Mouse (Mus musculus) adrenal gland, postnatal 10 days (tissue): ENCODE data around the gene Lrfn5. TPM values are rescaled to one million over a fixed set of nuclear protein-coding genes. Genes with fewer than 3 reads are reported as not detected.

Source experiments
- DNase-seq: peaks from one replicate; pipeline ENCODE4 v3.0.0; 2021; ENCODE audit warnings: mixed read lengths
- long read RNA-seq, 2 experiments: library from polyadenylated mRNA; stranded (forward); transcript quantifications; one replicate each; pipeline ENCODE4 v2.0.0; 2021
- total RNA-seq, 2 experiments: library from RNA; stranded (reverse); gene quantifications; 2 replicates each; pipeline ENCODE4 v1.2.3; 2021

Lrfn5 gene
- total RNA-seq, result under 1 TPM; 0.21 to 0.33 TPM
- long read RNA-seq, experiment 1, result 0 reads
- long read RNA-seq, experiment 2, result 0 reads

DNA sequence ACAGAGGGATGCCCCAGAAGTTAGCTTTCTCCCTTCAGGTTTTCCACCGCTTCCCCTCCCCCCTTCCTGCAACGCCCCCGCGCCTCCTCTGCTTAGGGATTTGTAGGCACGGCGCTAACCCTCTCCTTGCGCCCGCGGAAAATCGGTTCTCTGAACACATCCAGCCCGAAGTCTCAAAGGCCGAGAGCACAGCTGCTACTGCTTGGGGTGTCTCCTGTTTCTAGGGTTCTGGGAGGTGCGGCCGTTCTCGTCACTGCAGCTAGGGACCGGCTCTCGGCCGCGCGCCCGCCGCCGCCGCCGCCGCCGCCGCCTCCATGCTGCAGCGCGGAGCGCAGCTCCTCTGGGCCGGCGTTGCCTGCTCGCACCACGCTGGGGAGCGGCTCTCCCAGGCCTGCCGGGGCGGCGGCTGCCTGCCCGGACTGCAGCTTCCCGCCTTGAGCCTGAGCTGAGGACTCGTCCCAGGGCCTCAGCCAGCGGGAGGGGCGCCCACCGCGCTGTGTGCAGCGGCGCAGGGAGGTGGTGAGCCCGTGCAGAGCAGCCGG lies at the start of gene Lrfn5:
Lrfn5 (plus strand) TSS at position 322 of the 542 bp plus-strand sequence.
- peak; percentile 61 for DNase-seq

DNA sequence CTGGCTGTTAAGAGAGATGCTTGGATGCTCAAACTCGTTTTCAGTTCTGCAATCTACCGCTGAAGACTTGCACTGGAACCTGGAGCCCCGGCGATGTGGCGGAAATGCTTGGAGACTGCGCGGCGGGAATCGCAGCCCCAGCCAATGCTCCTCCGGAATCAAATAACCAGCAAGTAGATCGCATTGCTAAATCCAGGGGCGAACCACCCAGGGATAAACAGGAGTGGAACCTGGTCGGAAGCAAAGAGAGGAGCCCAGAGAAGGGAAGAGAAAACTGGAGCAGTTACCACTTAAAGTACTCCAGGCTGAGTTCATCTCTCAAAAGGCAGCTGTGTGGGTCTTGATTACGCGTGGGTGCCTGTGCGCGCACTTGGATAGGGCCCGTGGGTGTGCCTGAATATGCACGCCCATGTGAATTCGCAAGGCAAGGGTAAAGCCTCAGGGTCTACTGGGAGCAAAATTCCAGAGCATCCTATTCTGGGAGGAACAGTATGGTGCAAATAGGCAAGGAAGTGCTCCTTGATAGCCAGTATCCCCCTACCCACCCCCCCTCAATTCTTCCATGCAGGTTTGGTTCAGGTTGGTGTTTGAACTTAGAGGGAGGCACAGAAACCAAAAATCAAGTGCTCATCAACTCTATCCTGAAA lies 1.3 kb upstream of the Lrfn5 start:
- DNase-seq, result no peak

DNA sequence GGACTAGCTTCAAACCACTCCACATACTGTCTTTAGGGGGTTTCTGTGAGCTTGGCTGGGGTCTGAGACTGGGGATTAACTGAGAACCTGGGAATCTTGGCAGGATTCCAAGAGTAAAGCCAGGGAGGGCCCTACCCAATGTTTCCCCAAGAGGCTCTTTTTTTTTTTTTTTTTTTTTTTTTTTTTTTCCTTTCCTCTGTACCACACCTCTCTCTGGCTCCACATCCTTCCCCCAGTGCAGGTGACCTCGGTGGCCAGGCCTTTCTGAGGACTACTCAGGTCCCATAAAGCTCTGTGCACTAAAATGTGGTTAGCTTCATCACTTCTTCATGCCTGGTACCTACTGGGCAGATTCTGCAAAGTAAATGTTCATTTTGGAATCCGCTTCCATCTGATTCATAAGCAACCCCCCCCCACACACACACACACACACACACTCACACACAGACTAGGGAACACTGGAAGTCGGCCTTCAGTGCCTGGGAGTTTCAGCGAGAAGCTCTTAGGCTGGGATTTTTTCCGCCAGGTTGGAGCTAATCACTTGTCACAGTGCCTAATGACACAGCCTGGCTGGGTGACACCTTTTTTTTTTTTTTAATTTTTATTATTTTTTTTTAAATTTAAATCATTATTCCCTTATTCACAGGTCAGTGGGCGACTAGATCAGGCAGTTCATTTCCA lies 662 bp upstream of the Lrfn5 start:
- no peak for DNase-seq

DNA sequence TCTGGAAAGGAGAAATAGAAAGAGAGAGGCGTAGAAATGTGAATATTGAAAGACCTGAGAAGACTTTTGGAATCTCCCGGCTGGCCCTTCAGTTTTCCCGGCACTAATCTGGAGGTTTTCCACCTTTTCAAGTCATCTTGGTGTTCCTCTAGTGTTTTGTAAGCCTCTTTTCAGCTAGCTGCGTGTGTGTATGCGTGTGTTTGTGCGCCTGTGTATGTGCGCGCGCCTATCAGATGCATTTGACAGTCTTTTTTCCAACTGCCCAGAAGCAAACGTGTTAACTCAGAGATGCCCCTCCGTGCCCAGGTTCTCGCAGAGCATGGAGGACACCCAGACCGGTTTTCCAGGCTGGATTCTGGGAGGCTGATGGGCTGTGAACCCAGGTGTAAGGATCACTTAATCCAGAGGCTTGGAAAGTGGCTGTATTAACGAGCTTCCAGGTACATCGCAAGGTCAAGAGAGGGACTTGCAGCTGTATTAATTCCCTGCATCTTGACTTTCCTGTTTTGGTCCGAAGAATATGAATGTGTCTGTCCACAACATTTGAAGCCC lies 757 bp downstream of the Lrfn5 start:
- DNase-seq, result no peak

DNA sequence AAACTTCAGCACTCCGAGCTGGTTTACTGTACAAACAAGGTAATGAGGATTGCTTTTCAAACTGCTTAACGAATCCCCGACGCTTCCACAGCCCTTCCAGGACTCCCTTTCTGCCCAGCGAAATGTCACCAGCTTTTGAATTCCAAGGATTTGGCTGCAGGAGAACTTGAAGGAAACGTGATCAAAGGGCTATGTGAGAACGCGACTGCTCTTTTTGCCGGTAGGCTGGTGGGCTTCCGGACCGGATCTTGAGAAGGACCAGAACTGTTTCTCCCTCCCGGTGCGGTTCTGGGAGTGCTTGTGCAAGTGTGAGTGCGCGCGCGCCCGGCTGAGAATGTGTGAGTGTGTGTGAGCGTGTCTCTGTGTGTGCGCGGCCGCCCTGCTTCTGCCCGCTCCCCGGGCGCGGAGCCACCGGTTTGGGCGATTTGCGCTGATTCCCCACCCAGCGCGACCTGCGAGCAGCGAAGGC lies 1.3 kb downstream of the Lrfn5 start:
- DNase-seq, result peak; percentile 4

DNA sequence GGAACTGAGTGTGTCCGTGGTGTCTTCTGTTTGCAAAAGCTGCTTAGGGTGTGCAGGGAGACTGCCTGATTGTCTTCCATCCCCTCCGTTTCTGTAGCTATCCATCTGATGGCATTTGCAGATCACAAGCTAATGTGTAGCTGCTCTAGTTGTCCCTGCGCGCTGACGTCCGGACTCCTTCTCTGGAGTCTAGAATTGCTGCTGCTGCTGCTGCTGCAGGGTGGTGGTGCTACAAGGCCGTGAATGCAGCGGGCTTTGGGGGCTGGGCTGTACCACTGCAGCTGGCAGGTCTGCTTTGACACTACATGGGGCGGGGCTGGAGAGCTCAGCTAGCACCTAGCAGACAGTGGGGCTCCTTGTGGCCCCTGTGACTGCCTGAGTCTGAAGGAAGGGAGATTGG lies 3.2 kb downstream of the Lrfn5 start:
- no peak for DNase-seq

DNA sequence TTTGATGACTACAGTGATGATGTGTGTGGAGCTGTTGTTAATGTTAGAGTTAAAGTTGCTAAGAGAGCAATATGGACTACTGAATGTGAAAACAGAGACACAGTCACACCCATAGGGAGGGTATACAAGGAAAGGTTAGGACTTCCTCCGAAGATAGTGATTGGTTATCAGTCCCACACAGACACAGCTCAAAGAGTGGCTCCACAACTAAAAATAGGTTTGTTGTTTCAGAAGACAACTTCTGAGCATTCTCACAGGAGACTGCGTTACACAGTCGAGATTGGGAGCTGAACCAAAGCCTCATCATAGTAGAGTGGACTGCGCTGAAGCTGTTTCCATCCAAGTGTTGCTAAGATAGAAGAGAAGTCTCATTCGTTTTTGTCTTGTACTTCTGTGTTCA lies 57.0 kb downstream of the Lrfn5 start:
- no peak for DNase-seq

DNA sequence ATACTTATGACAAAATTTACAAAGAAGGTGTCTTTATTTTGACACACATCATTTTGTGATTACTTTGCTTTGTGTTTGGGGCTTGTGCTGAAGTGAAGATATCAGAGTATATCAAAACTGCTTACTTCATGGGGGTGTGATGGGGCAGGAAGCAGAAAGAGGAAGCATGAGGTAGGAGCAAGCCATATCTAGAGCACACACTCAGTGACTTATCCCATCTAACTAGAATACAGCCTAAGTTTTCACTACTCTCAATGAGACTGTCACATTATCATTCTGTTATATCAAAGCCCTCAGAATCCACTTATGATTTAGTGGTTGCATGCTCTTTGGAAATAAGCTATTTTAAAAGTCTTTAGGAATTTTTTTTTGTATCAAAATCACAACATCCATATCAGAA lies 77.4 kb downstream of the Lrfn5 start:
- DNase-seq, result no peak

DNA sequence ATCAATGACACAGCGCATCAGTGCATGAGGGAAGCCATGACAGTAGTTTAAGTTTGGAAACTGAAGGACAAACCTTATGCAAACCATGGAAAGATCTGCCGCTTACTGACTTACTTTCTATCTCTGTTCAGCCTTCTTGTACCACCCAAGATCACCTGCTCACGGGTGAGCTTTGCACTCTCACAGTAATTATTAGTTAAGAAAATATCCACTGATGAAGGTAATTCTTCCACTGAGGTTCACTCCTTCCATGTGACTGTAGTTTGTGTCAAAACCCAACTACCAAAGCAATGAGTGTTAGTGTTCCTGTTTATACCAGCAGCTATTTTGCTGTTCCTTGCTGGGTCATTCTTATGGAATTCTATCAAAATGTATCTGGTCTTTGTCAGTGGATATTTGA lies 84.9 kb downstream of the Lrfn5 start:
- DNase-seq, result no peak

DNA sequence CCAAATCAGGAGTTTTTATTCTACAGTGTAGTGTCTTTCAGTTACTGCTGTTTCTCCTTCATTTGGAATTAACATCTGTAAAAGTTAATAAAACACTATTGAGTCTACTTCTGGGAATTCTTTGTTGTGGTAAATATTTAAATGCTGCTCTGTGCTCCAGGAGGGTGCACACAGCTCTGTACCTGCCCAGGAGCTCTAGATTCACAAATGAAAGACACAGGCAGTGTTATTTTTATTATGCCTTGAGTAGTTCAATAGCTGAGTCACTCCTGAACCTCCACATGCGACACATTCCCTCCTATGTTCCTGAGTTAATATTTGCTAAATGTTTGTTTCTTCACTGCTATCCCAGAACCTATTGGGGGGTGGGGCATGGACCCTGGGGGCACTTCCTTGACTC lies 87.1 kb downstream of the Lrfn5 start:
- no peak for DNase-seq

DNA sequence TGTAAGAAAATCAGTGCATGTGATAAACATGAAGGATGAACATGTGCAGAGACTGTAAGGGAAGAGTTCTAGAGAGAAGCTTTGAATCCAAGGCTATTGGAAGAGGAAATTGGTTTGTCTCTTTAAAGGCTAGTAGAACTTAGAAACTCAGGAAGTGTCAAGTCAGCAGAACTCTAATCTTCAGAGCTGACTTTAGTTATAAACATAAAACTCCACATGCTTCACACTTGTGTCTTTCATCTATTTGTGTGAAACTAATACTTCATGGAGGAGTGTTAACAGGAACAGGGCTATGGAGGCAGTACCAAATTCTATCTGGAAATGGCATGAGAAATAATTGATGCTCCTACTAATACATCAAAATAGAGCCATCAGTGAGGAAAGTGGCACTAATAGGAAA lies 101.6 kb downstream of the Lrfn5 start:
- no peak for DNase-seq

DNA sequence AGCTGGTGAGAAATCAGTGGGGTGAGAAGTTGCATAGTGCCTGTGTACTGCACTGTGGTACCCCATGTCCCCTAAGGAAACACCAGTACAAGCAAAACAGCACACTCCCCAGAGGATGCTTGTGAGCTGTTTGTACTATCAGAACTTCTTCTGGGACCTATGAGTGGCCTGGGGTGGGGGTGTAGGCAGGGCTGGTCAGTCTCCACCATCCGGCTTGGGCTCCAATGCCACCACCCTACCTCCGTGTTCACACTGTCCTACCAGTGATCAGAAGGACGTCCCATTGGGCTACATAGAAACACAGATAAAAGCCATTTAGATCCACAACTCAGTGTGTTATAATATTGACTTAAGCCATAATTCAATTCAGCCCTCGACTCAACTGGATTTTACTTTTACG lies 131.4 kb downstream of the Lrfn5 start:
- DNase-seq, result no peak

DNA sequence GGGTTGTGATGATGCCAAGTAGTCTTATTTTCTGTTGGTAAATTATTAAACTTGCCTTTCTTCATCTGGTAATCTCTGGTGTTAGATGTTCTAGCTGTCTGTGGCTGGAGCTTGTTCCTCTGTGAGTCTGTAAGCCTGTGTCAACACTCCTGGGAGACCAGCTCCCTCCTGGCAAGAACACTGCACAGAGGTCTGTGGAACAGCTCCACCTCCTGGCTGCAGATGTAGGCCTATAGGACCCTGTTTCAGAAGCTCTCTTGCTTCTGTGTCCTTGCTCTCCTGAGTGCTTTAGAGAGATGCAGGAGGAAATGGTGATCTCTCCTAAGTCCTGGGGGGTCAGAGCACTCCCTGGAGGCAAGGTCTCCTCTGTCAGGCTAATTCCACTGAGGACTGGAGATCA lies 200.2 kb downstream of the Lrfn5 start:
- DNase-seq, result peak; percentile 11

DNA sequence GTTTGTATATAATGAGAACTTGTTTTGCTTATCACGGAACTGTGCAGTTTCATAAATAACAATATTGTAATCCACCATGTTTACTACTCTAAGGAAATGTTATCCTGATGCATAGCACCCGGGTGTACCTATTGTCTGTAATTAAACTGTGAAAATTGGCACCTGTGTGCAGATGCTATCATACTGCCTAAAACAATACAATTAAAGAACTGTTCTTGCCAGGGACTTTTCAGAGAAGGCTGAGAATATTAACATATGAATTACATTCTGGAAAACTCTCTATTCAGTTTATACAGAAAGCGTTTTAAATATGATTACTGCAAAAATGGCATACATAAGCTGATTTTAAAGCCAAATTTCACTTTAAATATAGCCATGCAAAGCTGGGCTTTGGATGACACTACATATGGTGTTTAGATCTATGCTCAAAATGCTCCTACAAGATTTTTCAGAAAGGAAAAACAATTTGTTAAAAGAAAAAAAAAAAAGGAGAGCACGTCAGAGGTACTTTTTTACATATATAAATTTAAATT lies 284.2 kb downstream of the Lrfn5 start:
- no peak for DNase-seq

DNA sequence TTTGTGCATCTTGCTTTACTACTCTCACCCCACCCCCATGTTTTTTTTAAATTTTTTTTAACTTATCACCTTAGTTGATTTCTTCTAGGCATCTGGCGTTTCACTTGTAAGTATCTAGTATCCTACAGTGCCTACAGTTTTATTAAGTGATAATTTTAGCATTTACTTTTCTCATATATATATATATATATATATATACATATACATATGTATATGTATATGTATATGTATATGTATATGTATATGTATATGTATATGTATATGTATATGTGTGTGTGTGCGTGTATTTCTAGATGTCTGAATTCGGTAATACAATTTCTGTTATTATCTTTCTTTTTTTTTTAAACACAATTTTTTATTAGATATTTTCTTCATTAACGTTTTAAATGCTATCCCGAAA lies 300.7 kb downstream of the Lrfn5 start:
- no peak for DNase-seq

DNA sequence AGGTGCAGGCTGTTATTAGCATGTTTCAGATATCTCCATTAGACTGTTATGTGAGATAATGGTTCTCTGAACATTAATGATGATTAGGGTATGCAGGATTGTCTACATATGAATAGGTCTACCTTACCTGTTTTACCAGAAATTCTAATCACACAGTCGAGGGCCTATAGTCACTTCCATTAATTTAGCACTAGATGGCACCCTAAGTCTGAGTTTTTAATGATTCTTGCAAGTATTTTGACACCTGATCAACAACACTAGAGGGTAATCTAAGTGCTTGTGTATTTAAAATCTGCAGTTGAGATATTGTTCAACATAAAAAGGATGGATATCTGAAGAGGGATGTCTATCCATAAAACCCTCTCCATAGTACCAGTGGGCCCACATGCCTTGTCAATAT lies 303.4 kb downstream of the Lrfn5 start:
- DNase-seq, result no peak

DNA sequence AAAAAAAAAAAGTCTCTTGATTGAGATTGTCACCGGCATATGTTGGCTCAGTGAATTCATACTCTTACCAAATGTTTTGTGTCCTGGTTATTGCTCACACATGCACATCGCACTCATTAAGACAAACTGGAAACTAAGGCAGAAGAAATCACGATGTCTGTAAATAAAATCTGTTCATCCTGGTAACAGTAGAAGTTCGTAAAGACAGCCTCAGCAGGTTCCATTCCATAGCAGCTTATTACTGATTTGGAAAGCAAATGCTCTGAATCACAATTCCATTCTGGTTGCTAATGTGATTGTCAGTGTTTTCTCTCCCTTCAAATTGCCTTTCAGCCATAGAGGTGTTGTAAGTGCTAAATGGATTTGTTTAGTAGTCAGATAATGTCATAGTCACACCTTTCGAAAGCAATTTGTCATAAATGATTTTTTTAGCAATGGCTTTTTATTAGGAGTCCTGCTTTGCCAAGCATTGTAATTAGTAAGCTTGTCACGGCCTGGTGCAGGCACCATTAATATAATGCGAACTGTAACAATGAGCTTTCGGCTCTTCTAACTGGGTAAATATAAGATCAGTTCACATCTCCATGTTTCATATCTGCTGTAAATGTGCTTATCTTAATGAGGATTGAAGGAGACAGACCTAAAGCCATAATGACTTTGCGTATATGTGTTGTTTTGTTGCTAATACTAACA lies 319.8 kb downstream of the Lrfn5 start:
- no peak for DNase-seq

DNA sequence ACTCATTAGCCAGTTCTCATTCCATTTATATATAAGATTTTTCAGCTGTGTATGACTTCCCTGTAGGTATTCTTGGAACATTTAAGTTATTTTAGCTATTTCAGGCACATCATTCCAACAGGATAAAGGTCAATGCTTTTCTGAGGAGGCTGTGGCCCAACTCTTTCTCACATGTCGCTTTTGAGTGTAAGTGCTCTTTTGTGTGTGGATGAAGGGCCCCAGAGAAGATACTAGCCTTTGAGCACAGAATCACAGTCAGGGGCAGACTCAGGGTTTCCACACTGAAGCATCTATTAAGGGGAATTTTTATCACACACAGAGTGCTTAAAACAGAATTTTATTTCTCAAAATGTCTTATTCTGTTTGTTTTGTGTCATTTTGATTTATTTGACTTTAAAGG lies 331.2 kb downstream of the Lrfn5 start:
- DNase-seq, result no peak
